Mouse (Mus musculus): ENCODE measurements around the gene Nsun2.

Nsun2 gene

DNA sequence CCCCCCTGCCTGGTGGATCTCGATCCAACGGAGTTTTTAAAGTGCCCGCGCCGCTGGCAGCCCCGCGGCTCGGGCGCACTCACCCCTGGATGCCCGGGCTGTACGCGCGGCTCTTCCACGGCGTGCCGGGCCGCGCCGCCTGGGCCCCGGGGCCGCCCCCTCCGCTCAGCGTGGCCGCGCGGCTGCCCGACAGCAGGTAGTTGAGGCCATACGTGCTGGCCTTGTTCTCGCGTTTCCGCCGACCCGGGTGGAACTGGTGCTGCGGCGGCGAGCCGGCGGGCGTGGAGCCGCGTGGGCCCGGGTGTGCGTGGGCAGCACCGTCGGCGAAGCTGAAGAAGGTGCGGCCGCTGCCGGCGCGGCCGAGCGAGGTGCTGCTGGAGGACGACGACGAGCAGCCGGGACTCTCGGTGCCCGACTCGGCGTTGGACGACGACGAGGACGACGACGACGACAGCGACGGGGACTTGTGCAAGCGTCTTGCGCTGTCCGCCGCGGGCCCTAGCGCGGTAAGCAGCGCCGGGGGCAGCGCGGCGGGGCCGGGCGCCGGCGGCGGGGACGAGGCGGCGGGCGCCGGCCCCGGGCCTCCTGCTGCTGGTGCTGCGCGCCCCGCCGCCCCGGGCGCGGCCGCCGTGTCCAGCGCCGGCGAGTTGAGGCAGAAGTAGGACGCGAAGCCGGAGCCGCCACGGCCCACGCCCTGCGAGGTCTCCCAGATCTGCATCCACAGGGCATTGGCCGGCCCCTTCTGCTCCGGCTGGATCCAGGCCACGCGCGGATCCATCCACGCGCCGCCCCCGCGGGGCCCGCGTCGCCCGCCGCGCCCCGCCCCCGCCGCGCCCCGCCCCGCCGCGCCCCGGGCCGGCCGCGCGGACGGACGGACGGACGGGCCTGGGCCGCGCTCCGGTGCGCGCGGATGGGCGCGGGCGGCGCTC is at the start of gene Nsun2:
Gene Nsun2, plus strand, starts transcription at position 342 of the 929 bp plus-strand sequence.
- DNase-seq (ENCODE audit: low read depth, low spot score), result no peak

DNA sequence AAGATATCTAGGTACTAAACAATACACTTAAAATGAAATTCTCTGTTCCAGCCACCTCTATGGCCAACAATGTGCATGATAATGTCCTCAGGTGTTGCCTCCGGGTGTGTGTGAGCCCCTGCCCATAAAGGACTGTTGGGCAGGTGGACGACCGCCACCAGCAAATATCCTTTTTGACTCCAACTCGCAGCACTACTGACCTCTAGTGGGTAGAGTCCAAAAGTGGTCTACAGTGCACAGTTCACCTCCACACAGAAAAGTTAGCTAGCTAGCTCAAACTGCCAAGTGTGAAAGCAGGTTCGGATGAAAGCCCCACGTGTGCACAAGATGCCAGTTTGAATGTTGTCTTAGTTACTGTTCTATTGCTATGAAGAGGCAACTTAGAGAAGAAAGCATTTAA is 48.2 kb upstream of the Nsun2 start:
- DNase-seq (ENCODE audit: low read depth, low spot score), result no peak

DNA sequence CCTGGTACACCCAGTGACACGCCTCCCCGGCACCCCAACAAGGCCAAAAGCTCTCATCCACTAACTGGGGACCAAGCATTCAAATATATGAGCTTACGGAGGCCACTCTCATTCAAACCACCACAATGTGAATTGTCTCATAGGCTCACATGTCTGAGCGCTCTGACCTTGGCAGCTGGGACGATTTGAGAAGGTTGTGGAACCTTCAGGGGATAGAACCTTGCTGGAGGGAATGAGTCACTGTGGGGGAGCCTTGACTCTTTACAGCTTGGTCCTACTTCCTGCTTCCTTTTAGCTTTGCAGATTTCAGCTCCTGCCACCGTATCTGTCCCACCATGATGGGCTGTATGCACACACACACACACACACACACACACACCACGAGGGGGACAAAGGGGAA is 47.7 kb upstream of the Nsun2 start:
- DNase-seq (ENCODE audit: low read depth, low spot score), result no peak

DNA sequence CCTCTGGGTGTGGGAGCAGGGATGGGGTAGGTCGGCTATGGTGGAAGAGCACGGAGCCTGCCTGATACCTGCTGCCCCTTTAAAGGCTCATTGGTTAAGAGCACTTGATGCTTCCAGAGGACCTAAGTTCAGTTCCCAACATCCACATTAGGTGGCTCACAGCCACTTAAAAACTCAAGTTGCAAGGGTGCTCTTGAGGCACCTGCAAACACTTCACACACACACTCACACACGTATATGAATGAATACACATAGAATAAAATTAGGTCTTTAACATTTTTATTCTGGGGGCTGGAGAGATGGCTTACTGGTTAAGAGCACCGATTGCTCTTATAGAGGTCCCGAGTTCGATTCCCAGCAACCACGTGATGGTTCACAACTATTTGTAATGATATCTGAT is 46.4 kb upstream of the Nsun2 start:
- no peak for DNase-seq (ENCODE audit: low read depth, low spot score)

DNA sequence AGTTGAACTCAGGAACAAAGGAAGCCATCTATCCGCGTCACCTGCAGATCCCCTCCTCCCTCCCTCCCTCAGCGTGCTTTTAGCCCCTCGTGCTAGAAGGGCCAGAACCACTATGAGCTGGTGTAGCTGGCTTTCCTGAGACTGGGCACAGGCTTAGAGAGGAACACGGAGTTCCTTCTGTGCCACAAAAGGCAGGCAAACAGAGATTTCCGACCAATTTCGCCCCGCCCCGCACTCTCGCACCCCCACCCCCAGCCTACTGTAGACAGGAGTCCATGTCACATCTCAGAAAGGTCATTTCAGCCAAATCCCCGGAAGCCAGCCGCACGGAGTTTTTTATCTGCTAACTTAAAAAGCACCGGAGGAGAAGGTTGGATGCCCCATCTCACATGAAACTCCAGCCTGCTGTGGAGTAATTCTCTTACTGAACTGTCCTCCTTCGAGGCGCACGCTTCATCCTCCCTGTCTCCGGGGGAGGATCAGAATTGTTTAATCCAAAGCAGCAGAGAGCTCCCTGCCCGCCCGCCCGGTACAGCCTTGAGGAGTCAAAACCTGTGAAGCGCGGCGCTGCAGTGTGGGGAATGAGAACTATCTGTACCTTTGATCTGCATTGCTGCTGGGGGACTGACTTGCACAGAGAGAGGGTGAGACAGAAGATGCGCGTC is 45.8 kb upstream of the Nsun2 start:
- DNase-seq (ENCODE audit: low read depth, low spot score), result no peak

DNA sequence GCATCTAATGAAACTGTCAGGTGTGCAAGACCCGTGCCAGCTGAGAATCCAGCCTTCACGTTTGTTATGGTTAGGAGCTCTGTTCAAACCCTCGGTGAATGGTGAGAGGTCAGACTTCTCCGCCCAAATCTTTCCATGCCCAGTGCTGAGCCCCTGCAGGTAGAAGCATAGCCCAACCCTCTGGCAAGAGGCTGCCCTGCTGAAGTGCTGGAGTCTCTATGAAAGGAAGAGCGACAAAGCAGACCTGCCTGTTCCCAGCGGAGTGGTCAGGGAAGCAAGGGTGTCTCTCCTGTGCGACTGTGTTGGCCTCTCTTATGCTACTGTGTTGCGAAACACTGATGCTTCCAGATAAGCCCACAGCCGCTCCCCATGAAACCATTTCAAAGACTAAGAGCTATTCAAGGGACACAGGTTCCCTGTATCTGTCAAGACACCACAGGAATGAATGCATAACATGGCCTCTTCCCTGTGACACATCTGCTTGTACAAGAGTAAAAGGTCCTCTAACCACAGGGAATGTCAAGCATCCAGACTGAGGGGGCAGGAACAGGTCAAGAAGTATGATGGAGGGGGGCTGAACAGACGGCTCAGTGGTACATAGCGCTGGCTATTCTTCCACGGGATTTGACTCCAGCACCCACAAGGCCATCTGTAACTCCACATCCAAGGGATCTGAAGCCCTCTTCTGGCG is 44.8 kb upstream of the Nsun2 start:
- no peak for DNase-seq (ENCODE audit: low read depth, low spot score)

DNA sequence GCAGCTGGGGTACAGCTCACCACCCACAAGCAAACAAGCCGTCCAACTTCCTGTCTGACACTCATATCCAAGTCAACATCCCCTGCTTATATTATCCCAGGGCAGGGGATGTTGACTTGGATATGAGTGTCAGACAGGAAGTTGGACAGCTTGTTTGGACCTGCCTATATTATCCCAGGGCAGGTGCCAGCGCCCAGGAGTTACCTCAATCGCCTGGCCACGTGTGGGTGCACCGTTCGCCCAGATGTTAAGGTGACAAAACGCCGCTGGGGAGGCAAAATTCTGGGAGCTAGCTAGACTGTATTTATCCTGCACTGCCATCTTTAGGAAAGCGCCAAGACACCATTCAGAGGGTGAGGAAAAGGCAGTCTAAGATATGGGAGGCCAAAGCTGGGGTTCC is 43.8 kb upstream of the Nsun2 start:
- DNase-seq (ENCODE audit: low read depth, low spot score), result no peak

DNA sequence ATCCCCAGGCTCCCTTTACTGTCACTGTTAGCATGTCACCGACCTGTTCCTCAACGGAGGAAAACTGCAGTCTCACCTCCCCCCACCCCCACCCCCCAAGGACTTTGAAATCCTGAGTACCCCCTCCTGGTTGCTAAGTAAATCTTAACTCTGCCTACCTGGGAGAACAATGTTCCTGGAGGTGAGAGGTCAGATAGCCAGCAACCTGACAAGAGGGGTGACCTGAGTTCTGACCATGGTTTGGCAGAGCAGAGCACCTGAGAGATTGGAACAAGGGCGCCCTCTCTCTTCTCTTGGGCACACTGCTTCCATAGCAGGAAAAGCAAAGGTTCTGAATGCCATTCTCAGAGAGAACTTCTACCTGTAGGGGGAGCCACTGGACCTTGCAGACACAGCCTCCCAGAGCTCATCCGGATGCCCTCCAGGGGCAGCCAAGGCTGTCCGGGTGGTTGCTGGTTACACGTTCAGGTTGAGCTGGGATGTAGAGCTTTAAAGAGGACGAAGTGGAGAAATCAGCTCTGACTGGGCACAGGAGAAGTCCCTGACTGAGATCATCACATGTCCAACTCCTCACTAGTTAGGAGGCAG is 40.6 kb upstream of the Nsun2 start:
- DNase-seq (ENCODE audit: low read depth, low spot score), result no peak

DNA sequence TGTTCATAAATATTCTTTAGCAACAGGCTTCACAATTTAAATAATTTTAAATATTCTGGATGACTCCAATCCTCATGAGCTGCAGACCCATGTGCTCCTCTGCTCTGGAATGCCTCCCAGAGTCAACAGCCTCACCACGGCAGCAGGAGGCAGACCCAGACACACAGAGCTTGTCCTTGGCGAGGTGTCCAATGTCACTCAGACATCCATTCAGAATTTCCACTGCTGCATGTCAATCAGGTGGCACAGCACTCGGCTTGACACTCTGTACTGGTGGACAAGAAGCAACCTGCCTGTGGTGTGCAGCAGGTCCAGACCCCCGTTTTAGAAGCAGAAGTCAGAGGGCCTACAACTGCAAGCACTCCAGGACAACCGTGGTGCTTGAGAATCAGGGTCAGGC is 35.3 kb upstream of the Nsun2 start:
- no peak for DNase-seq (ENCODE audit: low read depth, low spot score)

DNA sequence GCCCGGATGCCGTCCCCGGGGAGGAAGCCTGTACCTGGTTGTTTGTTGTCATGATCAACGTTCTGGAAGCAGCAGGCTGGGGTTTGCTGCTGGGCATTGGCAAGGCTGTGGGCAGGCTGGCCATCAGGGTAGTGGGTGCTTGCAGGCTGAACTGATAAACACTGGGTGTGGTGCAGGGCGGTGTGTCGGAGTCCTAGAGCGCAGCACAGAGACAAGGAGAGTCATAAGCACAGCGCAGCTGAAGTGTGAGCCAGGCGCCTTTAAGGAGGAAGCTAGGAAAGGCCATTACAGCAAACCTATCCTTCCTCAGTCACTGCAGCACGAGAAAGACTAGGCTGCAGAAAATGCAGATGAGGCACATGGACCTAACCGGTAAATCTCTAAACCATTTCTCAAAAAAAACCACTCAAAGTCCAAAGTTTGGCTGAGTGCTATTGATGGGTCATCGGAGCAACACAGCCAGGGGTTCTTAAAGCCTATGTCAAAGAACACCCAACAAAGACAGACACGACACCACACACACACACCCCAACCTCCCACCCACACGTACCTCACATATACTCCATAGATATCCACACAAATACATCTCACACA is 31.3 kb upstream of the Nsun2 start:
- no peak for DNase-seq (ENCODE audit: low read depth, low spot score)

DNA sequence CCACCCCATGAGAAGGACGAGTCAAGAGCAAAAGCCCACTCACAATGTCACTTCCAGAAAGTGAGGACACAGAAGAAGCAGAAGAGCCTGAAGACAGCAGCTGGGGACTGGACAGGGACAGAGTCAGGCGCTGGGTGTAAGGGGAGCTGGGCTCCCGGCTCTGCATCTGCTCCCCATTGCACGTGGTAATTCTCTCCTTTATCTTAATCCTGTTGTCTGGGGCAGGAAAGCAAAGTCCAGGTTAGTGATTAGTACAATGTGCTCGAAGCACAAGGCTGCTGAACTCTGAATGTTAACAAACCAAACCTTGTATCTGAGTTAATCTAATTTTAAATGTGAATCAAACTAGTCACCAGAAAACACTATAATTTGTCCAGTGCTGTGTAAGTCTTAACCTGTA is 30.7 kb upstream of the Nsun2 start:
- DNase-seq (ENCODE audit: low read depth, low spot score), result no peak

DNA sequence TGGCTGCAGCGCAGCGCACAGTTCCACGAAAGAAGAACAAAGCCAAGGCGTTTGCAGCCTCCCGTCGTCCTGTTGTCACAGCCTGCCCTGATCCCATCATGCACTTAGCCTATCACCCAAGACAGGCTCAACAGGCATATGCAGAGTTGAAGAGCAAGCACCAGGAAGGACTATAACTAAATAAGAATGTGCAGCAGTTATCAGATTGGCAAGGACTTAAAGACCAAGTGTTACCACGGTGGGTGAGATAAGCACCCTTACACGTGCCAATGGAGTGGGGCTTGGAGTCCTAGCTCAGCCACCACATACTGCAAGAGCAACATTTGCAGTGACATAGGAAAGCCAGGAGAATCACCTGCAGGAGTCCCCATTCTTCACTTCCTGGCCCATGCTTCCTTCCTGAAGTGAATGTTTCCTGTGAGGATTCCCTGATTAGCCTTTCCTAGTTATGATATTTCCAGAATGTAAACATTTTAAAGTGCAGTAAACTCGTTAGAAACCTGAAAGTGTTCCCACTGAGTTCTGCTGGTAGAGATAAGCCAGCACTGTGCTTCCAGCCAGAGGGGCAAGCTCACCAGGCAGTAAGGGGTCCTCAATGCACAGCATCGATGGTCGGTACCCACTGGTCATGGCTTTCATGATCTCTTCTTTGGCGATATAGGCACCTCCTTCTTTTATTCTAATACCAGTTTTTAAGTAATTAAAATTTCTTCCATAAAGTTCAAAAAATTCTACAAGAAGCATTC is 27.0 kb upstream of the Nsun2 start:
- DNase-seq (ENCODE audit: low read depth, low spot score), result no peak

DNA sequence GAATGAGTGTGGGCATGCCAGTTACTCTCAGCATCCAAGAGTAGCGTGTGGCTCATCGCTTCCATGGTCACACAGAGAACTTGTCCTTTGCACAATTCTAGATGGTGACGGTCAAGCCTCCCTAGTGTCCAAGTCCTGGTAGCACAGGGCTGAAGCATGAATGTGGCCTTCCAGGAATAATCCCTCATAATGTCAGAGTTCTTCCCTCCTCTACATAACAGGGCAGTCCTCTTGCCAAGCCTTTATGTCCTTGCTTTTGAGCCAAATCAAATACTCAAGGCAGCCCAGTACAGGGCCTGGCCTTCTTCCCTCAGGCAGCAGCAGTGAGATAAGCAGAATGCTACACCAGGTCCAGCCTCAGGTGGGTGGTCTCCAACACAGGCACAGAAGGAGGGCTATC is 25.9 kb upstream of the Nsun2 start:
- DNase-seq (ENCODE audit: low read depth, low spot score), result no peak

DNA sequence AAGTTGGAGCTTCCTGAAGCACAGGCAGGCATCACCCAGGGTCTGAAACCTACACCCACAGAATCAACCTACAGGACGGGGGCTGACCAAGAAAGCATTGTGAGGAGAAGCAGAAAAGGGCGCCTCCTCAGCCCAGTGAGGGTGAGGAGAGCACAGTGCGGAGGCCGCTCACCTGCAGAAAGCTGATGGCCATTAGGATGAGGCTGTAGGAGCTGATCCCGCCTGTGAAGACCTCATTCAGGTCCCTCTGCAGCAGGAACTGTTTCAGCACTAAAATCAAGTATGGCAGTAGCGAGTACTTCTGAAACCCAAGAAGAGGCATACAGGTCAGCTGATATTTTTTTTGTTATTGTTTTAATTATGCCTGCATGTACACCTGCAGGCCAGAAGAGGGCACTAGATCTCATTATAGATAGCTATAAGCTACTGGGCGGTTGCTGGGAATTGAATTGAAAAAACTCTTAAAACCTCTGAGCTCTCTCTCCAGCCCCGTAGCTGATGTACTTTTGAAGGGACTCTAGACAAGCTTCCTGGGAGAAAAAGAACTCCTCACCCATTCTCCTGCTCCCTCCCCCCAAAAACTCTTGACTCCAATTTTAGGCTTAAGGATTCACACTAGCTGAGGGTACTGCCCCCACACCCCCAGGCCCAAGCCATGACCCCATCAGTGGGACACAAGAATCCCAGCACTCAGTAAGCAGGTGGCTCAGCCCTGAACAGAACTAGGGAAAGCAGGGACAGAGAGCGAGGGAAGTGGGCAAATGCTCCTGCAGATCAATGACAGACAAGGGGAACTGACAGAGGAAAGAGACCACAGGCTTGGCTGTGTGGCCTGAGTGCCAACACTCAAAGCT is 23.9 kb upstream of the Nsun2 start:
- no peak for DNase-seq (ENCODE audit: low read depth, low spot score)

DNA sequence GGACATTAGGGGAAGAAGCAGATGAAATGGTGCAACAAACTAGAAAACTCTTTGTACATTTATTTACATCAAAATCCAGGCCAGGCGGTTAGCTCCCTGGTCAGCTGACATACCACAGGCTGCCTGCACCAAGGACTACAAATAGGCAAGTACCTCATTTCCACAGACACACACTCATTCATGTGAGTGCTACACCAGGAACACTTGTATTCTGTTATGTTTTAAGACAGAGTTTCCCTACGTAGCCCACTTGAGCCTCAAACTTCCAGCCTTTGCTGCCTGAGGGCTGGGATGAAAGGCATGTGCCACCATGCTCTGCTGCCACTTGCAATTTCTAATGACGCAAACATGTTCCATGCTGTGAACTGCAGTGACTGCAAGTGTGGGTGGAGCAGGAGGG is 18.5 kb upstream of the Nsun2 start:
- DNase-seq (ENCODE audit: low read depth, low spot score), result no peak

DNA sequence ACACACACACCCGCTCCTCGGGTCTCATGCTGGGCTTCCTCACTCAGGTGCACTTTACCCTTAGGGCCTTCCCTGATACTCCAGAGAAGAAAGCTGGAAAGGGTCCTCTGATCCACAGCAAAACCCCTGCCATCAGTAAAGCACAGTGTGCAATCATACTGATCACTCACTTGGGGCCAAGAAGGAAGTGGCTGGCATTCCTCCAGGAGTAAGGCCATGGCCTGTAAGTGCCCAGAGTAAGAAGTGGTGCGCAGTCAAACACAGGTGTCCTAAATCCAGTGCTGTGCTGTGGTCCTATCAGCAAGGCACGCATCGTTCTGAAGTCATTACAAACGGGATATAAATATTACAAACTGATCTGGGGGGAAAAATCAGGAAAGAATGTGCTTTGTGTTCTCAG is 16.1 kb upstream of the Nsun2 start:
- no peak for DNase-seq (ENCODE audit: low read depth, low spot score)

DNA sequence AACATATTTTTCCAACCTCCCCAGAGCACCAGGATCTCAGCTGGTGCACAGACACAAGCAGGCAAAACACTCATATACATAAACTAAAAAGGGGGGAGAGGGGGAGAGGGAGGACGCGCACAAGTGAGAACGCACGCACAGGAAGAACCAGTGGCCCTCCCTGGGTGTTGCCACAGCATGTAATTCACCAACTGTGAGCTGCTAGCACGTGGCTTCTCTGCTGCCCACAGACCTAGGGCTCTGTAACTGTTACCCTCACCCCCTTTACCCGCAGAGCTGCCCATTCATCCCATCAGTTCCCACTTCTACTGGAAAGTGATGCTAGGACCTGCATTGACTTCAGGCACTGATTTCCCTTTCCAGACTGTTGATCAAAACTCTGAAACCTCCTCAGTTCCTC is 14.4 kb upstream of the Nsun2 start:
- no peak for DNase-seq (ENCODE audit: low read depth, low spot score)

DNA sequence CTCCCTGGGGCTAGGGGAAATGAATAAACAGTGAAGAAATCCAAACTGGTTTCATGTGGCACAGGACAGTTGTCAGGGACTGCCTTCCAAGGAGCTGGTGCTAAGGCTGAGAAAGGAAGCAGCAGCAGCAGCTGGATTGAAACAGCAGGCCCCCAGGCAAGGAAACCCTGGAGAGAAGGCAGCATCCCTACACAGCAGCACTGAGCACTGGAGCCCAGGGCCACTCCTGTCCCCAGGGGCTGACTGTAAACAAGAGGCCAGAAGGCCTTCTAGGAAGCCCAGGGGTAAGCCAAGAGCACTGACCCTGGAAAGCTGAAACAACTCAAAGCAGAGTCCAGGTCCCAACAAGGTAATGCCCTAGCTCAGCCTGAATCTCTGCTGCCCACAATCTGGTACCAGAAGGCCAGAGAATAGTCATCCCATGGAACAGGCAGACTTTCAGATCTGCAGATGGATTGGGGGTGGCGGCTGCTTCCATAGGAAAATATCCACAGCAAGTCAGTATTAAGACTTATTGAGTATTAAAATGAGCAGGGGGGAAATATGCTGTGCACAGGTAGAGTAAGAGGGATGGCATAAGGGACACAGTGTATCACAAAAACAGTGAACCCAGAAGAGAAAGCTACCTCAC is 11.3 kb upstream of the Nsun2 start:
- no peak for DNase-seq (ENCODE audit: low read depth, low spot score)

DNA sequence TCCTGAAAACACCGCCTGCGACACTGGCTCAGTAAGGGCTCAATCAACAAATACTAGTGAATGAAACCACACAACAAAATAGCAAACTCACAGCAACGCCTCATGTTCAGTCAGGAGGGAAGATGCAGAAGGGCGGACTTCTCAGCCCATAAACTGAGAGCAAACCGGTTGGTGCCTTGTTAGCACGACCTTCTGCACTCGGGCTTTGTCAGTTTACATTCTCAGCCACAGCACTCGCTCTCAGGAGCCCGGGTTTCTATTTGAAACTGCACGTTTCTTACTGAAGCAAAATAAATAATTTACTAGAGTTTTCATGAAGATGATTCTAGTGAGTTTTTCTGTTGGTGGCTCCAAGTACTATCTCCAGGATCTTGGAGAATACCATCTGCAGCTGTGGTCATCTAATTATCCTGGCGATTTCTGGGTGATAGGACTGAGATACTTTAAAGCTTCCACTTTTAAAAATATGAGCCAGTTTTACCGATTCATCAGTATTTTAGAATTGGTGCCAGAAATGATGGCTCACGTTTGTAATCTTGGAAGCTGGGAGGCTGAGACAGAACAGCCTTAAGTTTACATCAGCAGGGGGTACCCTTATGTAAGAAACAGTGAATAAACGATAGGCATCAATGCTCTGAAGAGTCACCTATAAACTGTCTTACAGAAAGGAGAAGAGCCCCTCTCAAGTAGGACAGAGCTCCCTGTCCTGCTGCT is 9.9 kb upstream of the Nsun2 start:
- DNase-seq (ENCODE audit: low read depth, low spot score), result no peak
